Mouse (Mus musculus): ENCODE measurements around the gene Smim17. TPM values are rescaled to one million over a fixed set of nuclear protein-coding genes. Genes with fewer than 3 reads are reported as not detected.
A peak's percentile ranks its signal among the peaks of the same experiment; 100 is the strongest.
"Not testable (repeated sequence)": the region's sequence is repeated elsewhere in the genome, so short reads cannot be mapped to it uniquely, and the experiment has no call there.

Gene Smim17
- total RNA-seq (2021), result 10 to 100 TPM; 15.7 to 17.9 TPM
- long read RNA-seq, experiment 1, partial matches to known transcripts, result 0 of 7 reads
- long read RNA-seq, experiment 1, other reads (novel, unspliced or antisense), result 3 of 7 reads
- long read RNA-seq, experiment 2, partial matches to known transcripts, result 2 of 3 reads
- long read RNA-seq, experiment 2, other reads (novel, unspliced or antisense), result 0 of 3 reads

- peak; percentile 75 to 82 for DNase-seq (ENCODE audit: low spot score in 2 of 2)
- intact Hi-C loops (cut with DNase I), result no loop called here
Measured at GRCm38 (mm10) chr7:6397996-6398975, at the start of gene Smim17. Smim17 (plus strand) TSS chr7:6398715.

- intact Hi-C loops (cut with DNase I), result loop anchor here (10.0 kb wide), 2 partner anchors 347 to 577 kb away; no protein-coding TSS in a partner anchor
- DNase-seq (ENCODE audit: low spot score in 2 of 2), result no peak
Measured at GRCm38 (mm10) chr7:6358121-6358520, 40.4 kb upstream of the Smim17 start.

GRCm38 (mm10) chr7:6358937-6359590, 39.5 kb upstream of the Smim17 start:
- intact Hi-C loops (cut with DNase I), result loop anchor here (10.0 kb wide), 2 partner anchors 346 to 576 kb away; no protein-coding TSS in a partner anchor
- DNase-seq (ENCODE audit: low spot score in 2 of 2), result peak; percentile 35 to 55

- intact Hi-C loops (cut with DNase I), result loop anchor here (5.0 kb wide), 2 partner anchors 57 to 72 kb away; no protein-coding TSS in a partner anchor
- DNase-seq (ENCODE audit: low spot score in 2 of 2), result no peak
Measured at GRCm38 (mm10) chr7:6360477-6361060, 37.9 kb upstream of the Smim17 start.

GRCm38 (mm10) chr7:6361756-6362155, 36.8 kb upstream of the Smim17 start:
- no peak for DNase-seq (ENCODE audit: low spot score in 2 of 2)
- intact Hi-C loops (cut with DNase I), result loop anchor here (5.0 kb wide), 2 partner anchors 56 to 71 kb away; no protein-coding TSS in a partner anchor

GRCm38 (mm10) chr7:6362268-6363046, 36.1 kb upstream of the Smim17 start:
- peak; percentile 98 to 99 for DNase-seq (ENCODE audit: low spot score in 2 of 2)
- intact Hi-C loops (cut with DNase I), result loop anchor here (5.0 kb wide), 2 partner anchors 55 to 70 kb away; no protein-coding TSS in a partner anchor

GRCm38 (mm10) chr7:6363047-6363488, 35.4 kb upstream of the Smim17 start, which contains the start of gene Zfp78:
Zfp78 (plus strand) TSS chr7:6363280.
- DNase-seq (ENCODE audit: low spot score in 2 of 2), result peak in 1 of 2 experiments; percentile 86
- intact Hi-C loops (cut with DNase I), result loop anchor here (5.0 kb wide), 2 partner anchors 54 to 69 kb away; no protein-coding TSS in a partner anchor

GRCm38 (mm10) chr7:6364761-6365160, 33.8 kb upstream of the Smim17 start:
- intact Hi-C loops (cut with DNase I), result loop anchor here (5.0 kb wide), 2 partner anchors 53 to 68 kb away; no protein-coding TSS in a partner anchor
- no peak for DNase-seq (ENCODE audit: low spot score in 2 of 2)

- intact Hi-C loops (cut with DNase I), result no loop called here
- DNase-seq (ENCODE audit: low spot score in 2 of 2), result no peak
Measured at GRCm38 (mm10) chr7:6367185-6367584, 31.3 kb upstream of the Smim17 start.

GRCm38 (mm10) chr7:6368146-6368545, 30.4 kb upstream of the Smim17 start:
- intact Hi-C loops (cut with DNase I); DNase-seq (ENCODE audit: low spot score in 2 of 2): not testable (repeated sequence)

GRCm38 (mm10) chr7:6369460-6369859, 29.1 kb upstream of the Smim17 start:
- no peak for DNase-seq (ENCODE audit: low spot score in 2 of 2)
- intact Hi-C loops (cut with DNase I), result no loop called here

GRCm38 (mm10) chr7:6372993-6373392, 25.5 kb upstream of the Smim17 start:
- DNase-seq (ENCODE audit: low spot score in 2 of 2), result no peak
- intact Hi-C loops (cut with DNase I), result no loop called here

GRCm38 (mm10) chr7:6378441-6378840, 20.1 kb upstream of the Smim17 start:
- DNase-seq (ENCODE audit: low spot score in 2 of 2), result peak; percentile 68 to 69

GRCm38 (mm10) chr7:6381431-6381830, 17.1 kb upstream of the Smim17 start:
- DNase-seq (ENCODE audit: low spot score in 2 of 2), result no peak
- intact Hi-C loops (cut with DNase I), result no loop called here

More at GRCm38 (mm10) chr7:6378441-6378840, 20.1 kb upstream of the Smim17 start:
- intact Hi-C loops (cut with DNase I), result loop anchor here (5.0 kb wide), 1 partner anchor 399 kb away; no protein-coding TSS in a partner anchor

- intact Hi-C loops (cut with DNase I), result no loop called here
Measured at GRCm38 (mm10) chr7:6383044-6383455, 15.5 kb upstream of the Smim17 start, which contains the start of gene Zfp28. Zfp28 (plus strand) TSS chr7:6383295.

GRCm38 (mm10) chr7:6384011-6384410, 14.5 kb upstream of the Smim17 start:
- intact Hi-C loops (cut with DNase I), result no loop called here
- DNase-seq (ENCODE audit: low spot score in 2 of 2), result no peak

More at GRCm38 (mm10) chr7:6383044-6383455, 15.5 kb upstream of the Smim17 start, which contains the start of gene Zfp28:
- DNase-seq (ENCODE audit: low spot score in 2 of 2), result peak; percentile 91 to 92

GRCm38 (mm10) chr7:6386995-6387394, 11.5 kb upstream of the Smim17 start:
- intact Hi-C loops (cut with DNase I), result no loop called here
- DNase-seq (ENCODE audit: low spot score in 2 of 2), result peak; percentile 17 to 78

- intact Hi-C loops (cut with DNase I), result no loop called here
- no peak for DNase-seq (ENCODE audit: low spot score in 2 of 2)
Measured at GRCm38 (mm10) chr7:6388971-6389370, 9.5 kb upstream of the Smim17 start.
